Mouse (Mus musculus) neural tube, embryonic 12.5 days (tissue): ENCODE data around the gene Nrp2. TPM values are rescaled to one million over a fixed set of nuclear protein-coding genes. Genes with fewer than 3 reads are reported as not detected.

Experiments used
- ATAC-seq: fragments of 200-750 bp; cut with Nextera tagmentation; 2 replicates; pipeline ENCODE4 v1.8.0; 2017; ENCODE audit warnings: low read depth, mild to moderate bottlenecking, moderate TSS enrichment, moderate library complexity; ENCODE audit not compliant: low FRiP score
- H3K27ac ChIP-seq: fragments of 300-500 bp; sonication (generic); 2 replicates; pipeline ENCODE4 v1.5.1; 2016
- H3K27me3 ChIP-seq: fragments of 300-500 bp; sonication (generic); replicated peaks from 2 replicates; pipeline ENCODE4 v1.6.1; 2016; ENCODE audit warnings: mild to moderate bottlenecking
- H3K36me3 ChIP-seq: fragments of 300-500 bp; sonication (generic); 2 replicates; pipeline ENCODE4 v1.6.1; 2016; ENCODE audit warnings: mild to moderate bottlenecking
- H3K4me1 ChIP-seq: fragments of 300-500 bp; sonication (generic); 2 replicates; pipeline ENCODE4 v1.6.1; 2016
- H3K4me2 ChIP-seq: fragments of 300-500 bp; sonication (generic); replicated peaks from 2 replicates; pipeline ENCODE4 v1.6.1; 2016; ENCODE audit warnings: mild to moderate bottlenecking
- H3K4me3 ChIP-seq: fragments of 300-500 bp; sonication (generic); 2 replicates; pipeline ENCODE4 v1.5.1; 2016
- H3K9ac ChIP-seq: fragments of 300-500 bp; sonication (generic); 2 replicates; pipeline ENCODE4 v1.6.1; 2016; ENCODE audit warnings: mild to moderate bottlenecking
- H3K9me3 ChIP-seq: fragments of 300-500 bp; sonication (generic); 2 replicates; pipeline ENCODE4 v1.6.1; 2016; ENCODE audit warnings: mild to moderate bottlenecking
- WGBS: fragments of 180-500 bp; shearing (Covaris S2); methylation state at CpG from one replicate; pipeline ENCODE4 v1.1.7; 2016; 5-methylcytosine and 5-hydroxymethylcytosine counted together
- polyA plus RNA-seq: library from polyadenylated mRNA; unstranded; fragments of >200 nt; fragmentation: Nextera tagmentation; extraction: Ambion mirVana; gene quantifications from 2 replicates; pipeline ENCODE4 v1.2.1, GENCODE M21; 2016

The Nrp2 gene
- polyA plus RNA-seq, 1 experiment from 2014 or later: 44.6 TPM

DNA sequence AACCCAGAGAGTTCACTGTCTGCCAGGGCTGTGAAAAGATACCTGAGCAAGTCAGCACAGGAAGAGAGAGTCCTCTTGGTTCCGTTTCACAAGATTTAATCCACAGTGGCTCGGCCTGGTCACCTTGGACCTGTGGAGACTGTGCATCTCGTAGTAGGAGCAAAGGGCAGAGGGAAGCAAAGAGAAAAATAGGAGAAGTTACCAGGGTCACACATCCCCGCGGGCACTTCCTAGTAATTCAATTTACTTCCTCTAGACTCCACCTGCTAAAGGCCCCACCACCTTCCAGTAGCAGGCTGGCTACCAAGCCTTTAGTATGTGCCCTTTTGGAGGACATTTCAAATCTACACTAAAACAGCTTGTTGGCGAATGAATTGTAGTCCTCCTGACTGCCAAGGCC, 11.9 kb upstream of the Nrp2 start:
- H3K27me3 ChIP-seq: no peaks in the 10 kb centered on the region
- no peak for ATAC-seq
- no peak overlapping the region for H3K9ac ChIP-seq
- WGBS: 88% methylated on average over 6 of the region's 6 CpGs
- H3K36me3 ChIP-seq: no peaks in the 10 kb centered on the region
- no peak overlapping the region for H3K4me2 ChIP-seq
- no peak overlapping the region for H3K4me3 ChIP-seq
- no peaks in the 10 kb centered on the region for H3K9me3 ChIP-seq
- no peaks in the 10 kb centered on the region for H3K4me1 ChIP-seq
- H3K27ac ChIP-seq: no peak overlapping the region

DNA sequence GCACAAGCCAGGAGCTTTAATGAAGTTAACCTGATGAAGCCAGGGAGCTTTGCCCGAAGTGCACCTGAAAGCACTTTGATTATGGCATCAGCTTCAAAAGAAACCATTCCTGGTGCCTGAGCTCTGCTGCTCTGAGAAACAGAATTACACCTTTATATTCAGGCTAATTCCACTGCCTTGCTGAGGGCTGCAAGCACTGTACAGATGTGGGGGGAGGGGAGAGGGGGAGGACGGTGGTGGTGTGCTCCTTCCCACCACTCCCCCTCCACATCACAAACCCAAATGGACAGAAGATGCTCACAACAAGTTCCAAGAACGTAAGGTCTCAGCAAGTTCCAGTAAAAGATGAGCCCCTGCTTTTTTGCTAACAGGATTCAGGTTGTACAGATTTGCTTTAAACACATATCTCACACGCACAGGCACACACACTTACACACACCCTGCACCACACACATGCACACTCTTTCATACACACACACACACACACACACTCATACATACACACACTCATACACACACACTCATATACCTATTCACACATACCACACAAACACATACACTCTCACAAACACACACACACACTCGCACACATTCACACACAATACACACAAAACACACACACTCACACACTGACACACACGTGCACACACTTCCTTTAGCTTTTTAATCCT, 6.6 kb upstream of the Nrp2 start:
- Histone ChIP-seq H3K4me2 (no peak overlapping the region), H3K9me3 (no peaks in the 10 kb centered on the region), H3K36me3 (no peaks in the 10 kb centered on the region), H3K9ac (no peak overlapping the region), H3K4me3 (no peak overlapping the region), H3K27ac (no peak overlapping the region), H3K4me1 (no peaks in the 10 kb centered on the region), H3K27me3 (0 out of 2 replicates have a peak, but pooled peaks cover 3% of the 10 kb centered on the region)
- 61% methylated on average over 6 of the region's 6 CpGs for WGBS
- no peak for ATAC-seq

DNA sequence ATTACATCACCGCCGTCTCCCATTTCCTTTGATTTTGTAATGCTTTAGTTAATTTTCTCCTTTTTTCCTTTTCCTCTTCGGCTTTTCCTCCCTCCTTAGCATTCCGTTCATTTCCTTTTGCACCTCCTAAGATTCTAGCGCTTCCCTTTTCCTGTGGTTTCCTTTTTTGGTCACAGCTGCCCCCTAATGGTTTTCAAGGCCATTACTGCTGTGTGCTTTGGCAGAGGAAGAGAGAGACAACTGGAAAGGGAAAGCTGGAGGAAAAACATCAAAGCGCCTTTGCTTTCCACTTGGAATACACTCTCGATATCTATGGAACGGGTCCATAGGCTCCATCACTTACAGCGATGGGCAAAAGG, 6.1 kb upstream of the Nrp2 start:
- no peak overlapping the region for H3K27ac ChIP-seq
- no peak for ATAC-seq
- no peak overlapping the region for H3K4me3 ChIP-seq

DNA sequence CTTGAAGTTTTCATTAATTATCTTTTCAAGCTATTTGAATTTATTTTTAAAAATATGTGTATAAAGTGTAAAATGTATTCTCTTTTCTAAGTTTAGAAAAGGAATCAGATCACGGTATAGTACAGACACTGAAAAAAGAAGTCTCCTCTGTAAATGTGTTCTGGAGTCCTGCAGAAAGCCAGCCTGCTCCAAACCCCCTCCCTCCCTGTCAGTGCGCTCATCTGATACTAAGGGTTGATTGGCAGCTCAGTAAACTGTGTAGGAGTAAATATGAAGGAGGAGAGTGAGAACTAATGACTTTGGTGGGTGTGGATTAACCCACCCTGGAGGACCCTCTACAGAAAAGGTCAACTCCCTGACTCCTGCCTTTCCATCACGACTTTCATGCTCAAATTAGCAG, 5.7 kb upstream of the Nrp2 start:
- H3K4me1 ChIP-seq: no peaks in the 10 kb centered on the region
- 67% methylated on average over 3 of the region's 3 CpGs for WGBS
- peaks cover 7% of the 10 kb centered on the region; the same call in 1 of the 2 replicates for H3K27me3 ChIP-seq
- no peak for ATAC-seq
- H3K4me2 ChIP-seq: no peak overlapping the region
- no peak overlapping the region for H3K9ac ChIP-seq
- H3K4me3 ChIP-seq: no peak overlapping the region
- H3K9me3 ChIP-seq: no peaks in the 10 kb centered on the region
- no peak overlapping the region for H3K27ac ChIP-seq
- H3K36me3 ChIP-seq: no peaks in the 10 kb centered on the region

More for the DNA sequence above, 6.1 kb upstream of the Nrp2 start:
- Histone ChIP-seq H3K9ac (no peak overlapping the region), H3K27me3 (peaks cover 3% of the 10 kb centered on the region; the same call in 1 of the 2 replicates), H3K4me1 (no peaks in the 10 kb centered on the region), H3K4me2 (no peak overlapping the region), H3K9me3 (no peaks in the 10 kb centered on the region), H3K36me3 (no peaks in the 10 kb centered on the region)
- 28% methylated on average over 9 of the region's 9 CpGs for WGBS

DNA sequence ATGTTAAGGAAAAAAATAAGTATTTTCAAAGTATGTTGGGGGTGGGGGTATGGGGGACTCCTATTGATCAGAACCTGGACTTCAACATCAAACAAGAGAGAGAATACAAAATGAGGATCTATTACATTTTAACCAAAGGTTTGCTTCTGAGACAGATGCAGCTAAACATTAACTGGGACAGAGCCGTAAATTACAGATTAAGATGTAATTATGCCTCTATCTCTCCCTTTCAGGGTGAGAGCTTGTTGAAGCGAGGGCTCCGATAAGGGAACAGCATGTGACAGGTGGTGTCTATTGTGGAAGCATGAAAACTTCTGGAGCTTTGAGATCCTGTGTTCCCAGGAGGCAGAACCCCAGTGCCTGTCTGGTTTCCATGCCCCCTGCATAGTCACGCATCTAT, 3.3 kb upstream of the Nrp2 start:
- 42% methylated on average over 4 of the region's 4 CpGs for whole genome bisulfite sequencing
- no peaks in the 10 kb centered on the region for H3K4me1 ChIP-seq

DNA sequence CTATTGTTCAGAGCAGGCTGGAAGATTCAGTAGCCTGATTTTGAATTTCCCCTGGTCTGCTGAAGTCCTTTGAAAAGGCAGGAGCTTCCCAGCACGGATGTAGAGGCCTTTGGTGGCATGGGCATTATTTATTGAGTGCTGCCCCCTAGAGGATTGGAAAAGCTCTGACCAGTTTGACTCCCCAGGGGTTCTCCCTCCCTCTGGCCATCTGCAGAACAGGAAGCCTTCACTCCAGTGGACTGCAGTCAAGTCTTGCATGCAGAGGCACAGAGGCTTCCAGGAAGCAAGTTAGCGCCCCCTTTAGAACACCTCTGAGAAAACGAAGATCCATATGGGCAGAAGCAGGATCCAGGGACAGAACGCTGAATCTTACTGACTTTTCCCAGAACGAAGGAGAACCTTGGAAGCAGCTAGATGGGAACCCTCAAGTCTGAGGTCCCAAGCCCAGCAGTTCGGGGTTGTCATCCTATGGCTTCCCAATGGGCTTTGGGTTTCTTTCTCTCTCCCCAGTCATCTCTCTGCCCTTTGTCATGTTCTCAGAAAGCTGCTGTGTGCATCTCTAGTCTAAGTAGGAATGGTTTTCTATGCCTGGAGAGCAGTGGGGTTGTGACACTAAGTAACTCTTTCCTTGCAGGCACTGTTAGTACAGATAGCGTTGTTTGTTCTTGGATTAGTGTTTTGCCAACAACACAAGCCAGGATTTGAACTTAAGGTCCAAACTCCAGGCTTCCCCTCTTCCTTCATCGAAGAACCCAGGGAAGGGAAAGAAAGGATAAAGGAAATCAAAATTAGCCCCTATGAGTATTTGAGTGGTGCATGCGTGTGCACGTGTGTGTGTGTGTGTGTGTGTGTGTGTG, 1.8 kb upstream of the Nrp2 start:
- Histone ChIP-seq H3K9ac (no peak overlapping the region), H3K4me2 (no peak overlapping the region), H3K4me1 (peaks cover 12% of the 10 kb centered on the region; the same call in 1 of the 2 replicates), H3K4me3 (no peak overlapping the region), H3K9me3 (no peaks in the 10 kb centered on the region), H3K27me3 (peaks cover 18% of the 10 kb centered on the region), H3K27ac (no peak overlapping the region), H3K36me3 (no peaks in the 10 kb centered on the region)
- ATAC-seq: no peak
- 40% methylated on average over 10 of the region's 10 CpGs for WGBS

More for the DNA sequence above, 3.3 kb upstream of the Nrp2 start:
- peaks cover 8% of the 10 kb centered on the region for H3K27me3 ChIP-seq
- no peaks in the 10 kb centered on the region for H3K36me3 ChIP-seq
- H3K27ac ChIP-seq: no peak overlapping the region
- no peak overlapping the region for H3K9ac ChIP-seq
- no peak overlapping the region for H3K4me2 ChIP-seq
- no peak overlapping the region for H3K4me3 ChIP-seq
- ATAC-seq: no peak
- no peaks in the 10 kb centered on the region for H3K9me3 ChIP-seq

DNA sequence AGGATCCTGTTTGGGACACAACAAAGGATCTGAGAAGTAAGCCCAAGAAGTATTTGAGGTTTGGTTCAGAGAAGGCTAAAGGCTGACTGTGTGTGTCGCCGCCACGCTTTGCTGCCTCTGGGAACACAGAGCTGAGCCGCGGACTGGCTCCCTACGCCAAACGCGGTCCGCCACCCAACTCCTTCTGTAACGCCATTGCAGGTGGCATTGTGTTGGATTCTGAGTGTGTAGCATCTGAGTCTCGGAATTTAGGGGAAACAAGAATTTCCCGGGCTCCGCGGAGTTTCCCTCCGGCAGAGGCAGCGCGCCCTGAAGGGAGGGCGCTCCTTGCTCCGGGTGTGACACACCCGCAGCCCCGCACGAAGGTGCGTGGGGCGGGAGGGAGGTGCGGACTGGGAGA, 342 bp upstream of the Nrp2 start:
- no peak for ATAC-seq
- peak overlapping the region; percentile 73 for H3K4me2 ChIP-seq
- WGBS: under 1% methylated on average over 25 of the region's 25 CpGs
- H3K4me3 ChIP-seq: peak overlapping the region; percentile 48
- H3K9ac ChIP-seq: peak overlapping the region; percentile 85
- peaks cover 26% of the 10 kb centered on the region for H3K4me1 ChIP-seq
- no peaks in the 10 kb centered on the region for H3K9me3 ChIP-seq
- H3K27ac ChIP-seq: peak overlapping the region; percentile 74
- no peaks in the 10 kb centered on the region for H3K36me3 ChIP-seq
- peaks cover 16% of the 10 kb centered on the region for H3K27me3 ChIP-seq

DNA sequence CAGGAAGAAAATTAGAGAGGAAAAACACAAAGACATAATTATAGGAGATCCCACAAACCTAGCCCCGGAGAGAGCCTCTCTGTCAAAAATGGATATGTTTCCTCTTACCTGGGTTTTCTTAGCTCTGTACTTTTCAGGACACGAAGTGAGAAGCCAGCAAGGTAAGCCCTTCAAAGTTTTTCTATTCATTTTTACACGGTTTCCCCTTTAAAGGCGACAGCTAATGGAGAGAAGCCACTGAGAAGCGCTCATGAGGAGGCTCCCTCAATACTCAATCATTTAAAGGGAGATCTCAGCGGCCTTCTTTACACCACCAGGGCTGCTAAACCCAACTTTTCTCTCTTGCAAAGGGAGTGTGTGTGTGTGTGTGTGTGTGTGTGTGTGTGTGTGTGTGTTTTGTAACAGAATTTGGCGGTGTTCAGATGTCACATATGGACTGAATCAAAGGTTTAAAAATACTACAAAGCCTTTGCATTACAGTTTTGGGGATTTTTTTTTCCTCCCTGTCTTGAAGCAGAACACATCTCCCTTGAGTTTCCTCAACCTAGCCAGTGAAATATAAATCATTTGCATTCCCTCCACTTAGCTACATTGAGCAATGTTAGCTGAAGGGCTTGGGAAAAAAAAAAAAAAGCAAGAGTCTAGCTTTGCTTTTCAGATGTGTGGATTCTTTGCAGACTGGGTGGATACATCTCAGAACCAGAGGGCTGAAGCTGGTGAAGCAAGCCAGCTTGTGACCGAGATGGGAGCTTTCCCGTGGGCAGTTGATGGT, 1.2 kb downstream of the Nrp2 start:
- whole genome bisulfite sequencing: 2% methylated on average over 9 of the region's 9 CpGs
- Histone ChIP-seq H3K27me3 (peaks cover 16% of the 10 kb centered on the region), H3K9me3 (no peaks in the 10 kb centered on the region), H3K4me1 (peaks cover 41% of the 10 kb centered on the region), H3K27ac (peak overlapping the region; percentile 74), H3K36me3 (no peaks in the 10 kb centered on the region), H3K4me2 (peak overlapping the region; percentile 73), H3K4me3 (peak overlapping the region; percentile 48), H3K9ac (peak overlapping the region; percentile 85)
- ATAC-seq: no peak

DNA sequence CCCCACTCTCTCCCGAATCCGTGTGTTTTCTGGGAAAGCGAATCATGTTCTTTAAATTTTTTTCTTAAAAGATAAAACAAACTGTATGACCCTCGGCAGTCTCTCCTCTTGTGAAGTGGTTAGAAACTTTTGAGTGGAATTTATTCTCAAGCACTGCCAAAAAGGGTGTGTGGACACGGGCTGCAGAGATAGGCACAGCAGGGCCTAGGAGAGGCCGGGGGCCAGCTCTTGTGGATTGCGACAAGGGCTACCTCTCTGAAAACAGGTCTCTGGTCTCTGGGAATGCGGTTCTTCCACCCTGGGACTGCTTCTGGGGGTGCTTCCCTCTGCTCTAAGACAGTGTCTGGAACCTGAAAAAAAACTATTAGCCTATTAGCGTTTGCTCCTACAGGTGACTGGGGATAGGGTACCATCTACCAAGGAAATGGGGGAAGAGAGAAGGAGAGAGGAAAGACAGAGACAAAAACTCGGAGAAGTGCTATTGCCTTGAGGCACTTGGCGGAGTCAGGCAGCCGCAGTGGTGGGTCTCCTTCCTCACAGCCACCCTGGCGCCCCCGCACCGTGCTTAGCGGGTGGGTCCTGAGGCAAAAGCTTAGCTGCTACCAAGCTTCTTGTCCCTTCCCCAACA, 1.9 kb downstream of the Nrp2 start:
- Histone ChIP-seq H3K36me3 (no peaks in the 10 kb centered on the region), H3K4me2 (peak overlapping the region; percentile 73), H3K4me1 (peaks cover 41% of the 10 kb centered on the region), H3K9ac (peak overlapping the region; percentile 85), H3K9me3 (no peaks in the 10 kb centered on the region), H3K27ac (peak overlapping the region; percentile 59; the same call in 1 of the 2 replicates), H3K27me3 (peaks cover 16% of the 10 kb centered on the region), H3K4me3 (peak overlapping the region; percentile 48)
- ATAC-seq: no peak
- 3% methylated on average over 16 of the region's 16 CpGs for WGBS

DNA sequence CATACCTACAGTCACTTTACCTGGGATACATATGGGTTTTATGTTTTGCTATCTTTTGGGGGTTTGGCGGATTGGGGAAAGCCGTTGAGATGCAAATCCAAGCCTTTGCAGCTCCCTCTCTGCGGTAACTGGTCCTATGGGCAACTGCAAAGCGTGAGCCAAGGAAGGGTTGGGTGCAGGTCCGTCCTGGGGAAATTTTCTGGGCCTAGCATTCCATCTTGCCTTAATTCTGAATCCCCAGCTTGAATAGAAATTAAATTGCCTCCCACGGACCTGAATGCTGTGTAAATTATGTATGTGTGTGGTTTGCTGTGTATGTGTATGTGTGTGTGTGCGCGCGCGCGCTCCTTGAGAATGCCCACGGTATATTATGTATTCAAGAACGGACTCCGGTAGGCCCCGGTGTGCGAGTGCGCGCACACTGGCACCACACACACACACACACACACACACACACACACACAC, 2.5 kb downstream of the Nrp2 start:
- Histone ChIP-seq H3K4me1 (peaks cover 46% of the 10 kb centered on the region), H3K9me3 (no peaks in the 10 kb centered on the region), H3K4me3 (peak overlapping the region; percentile 48), H3K9ac (peak overlapping the region; percentile 85), H3K27ac (peak overlapping the region; percentile 59), H3K4me2 (peak overlapping the region; percentile 73), H3K36me3 (no peaks in the 10 kb centered on the region), H3K27me3 (peaks cover 18% of the 10 kb centered on the region)
- WGBS: under 1% methylated on average over 18 of the region's 18 CpGs
- ATAC-seq: no peak

DNA sequence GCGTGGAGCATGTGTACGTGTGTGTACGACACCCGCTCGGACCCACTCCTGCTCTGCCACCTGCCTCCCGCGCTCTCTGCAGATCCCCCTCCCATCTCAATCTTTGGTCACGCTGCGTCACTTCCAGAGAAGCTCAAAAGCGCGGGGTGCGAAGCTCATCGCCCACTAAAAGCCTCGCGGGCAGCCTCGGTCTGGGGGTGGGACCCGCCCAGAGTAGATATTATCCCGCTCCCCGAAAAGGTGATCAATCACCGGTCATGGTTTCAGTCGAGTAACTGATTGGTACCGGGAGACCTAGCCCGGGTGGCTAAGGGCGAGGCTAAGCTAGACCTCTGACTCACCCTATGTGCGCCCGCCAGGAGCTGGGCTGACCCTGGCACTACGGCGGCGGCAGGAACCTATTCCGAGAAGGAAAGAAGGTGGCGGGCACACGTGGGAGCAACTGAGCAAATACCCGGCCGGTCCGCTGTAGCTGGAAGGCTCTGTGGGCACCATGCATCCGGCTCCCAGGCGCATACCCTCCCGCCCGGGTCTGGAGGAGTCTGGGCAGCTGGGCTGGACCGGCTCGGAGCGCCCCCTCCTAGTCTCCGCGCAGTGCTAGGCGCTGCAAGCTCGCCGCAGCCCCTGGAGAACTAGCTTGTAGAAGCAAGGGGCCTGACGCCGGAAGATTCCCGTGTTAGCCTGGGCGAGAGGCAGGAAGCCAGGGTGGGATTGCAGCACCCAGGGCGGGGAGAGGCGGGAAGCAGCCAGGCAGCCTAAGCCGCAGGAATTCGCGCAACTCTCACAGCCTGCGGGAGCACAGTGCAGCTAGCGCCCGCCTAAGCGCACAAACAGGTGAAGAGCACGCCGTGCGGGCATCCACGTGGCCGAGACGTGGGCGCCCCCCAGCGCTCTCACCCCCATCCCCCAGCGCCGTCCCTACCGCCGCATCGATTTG, 3.3 kb downstream of the Nrp2 start:
- under 1% methylated on average over 73 of the region's 73 CpGs for WGBS
- ATAC-seq: peak; percentile 45

More for the DNA sequence above, 3.3 kb downstream of the Nrp2 start:
- H3K4me1 ChIP-seq: peaks cover 49% of the 10 kb centered on the region
- peaks cover 18% of the 10 kb centered on the region for H3K27me3 ChIP-seq
- H3K9me3 ChIP-seq: no peaks in the 10 kb centered on the region
- peak overlapping the region; percentile 73 for H3K4me2 ChIP-seq
- H3K9ac ChIP-seq: peak overlapping the region; percentile 85
- H3K27ac ChIP-seq: peak overlapping the region; percentile 59
- H3K36me3 ChIP-seq: no peaks in the 10 kb centered on the region
- H3K4me3 ChIP-seq: peak overlapping the region; percentile 48
